Mouse (Mus musculus): ENCODE measurements around the gene Lag3. TPM values are rescaled to one million over a fixed set of nuclear protein-coding genes. Genes with fewer than 3 reads are reported as not detected.

The Lag3 gene
- polyA plus RNA-seq, 1 experiment: not detected

DNA sequence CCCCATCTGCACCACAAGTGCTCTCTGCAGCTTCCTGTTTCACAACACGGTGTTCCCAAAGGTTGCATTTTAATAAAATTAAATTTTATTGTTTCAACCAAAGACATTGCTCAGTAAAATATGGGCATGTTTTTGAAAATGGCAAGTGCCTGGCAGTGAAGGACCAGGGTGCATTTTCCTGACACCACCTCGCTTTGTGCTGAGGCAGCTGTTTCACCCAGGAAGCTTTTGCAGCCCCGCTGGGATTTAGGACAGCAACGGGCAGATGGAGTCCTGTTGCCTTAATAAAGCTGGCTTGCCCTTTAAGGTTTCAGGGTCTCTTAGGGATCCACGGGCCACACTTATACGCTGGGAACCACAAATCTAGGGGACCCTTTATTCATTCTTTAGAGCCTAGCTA, 20.5 kb downstream of the Lag3 start:
- Histone ChIP-seq H3K9me3 (ENCODE audit: control insufficient read depth, low read length) (no peaks in the 10 kb centered on the region), H3K4me1 (ENCODE audit: control insufficient read depth) (no peaks in the 10 kb centered on the region), H3K36me3 (ENCODE audit: control insufficient read depth) (no peaks in the 10 kb centered on the region), H3K27me3 (ENCODE audit: control insufficient read depth) (no peaks in the 10 kb centered on the region), H3K4me3 (replicated peaks) (no peak overlapping the region)
- TF ChIP-seq TAL1 (IDR thresholded peaks at IDR 0.05; ENCODE audit: low read length): no peak
- no peak for TF ChIP-seq GATA1 (IDR thresholded peaks at IDR 0.05; ENCODE audit: low read length)

DNA sequence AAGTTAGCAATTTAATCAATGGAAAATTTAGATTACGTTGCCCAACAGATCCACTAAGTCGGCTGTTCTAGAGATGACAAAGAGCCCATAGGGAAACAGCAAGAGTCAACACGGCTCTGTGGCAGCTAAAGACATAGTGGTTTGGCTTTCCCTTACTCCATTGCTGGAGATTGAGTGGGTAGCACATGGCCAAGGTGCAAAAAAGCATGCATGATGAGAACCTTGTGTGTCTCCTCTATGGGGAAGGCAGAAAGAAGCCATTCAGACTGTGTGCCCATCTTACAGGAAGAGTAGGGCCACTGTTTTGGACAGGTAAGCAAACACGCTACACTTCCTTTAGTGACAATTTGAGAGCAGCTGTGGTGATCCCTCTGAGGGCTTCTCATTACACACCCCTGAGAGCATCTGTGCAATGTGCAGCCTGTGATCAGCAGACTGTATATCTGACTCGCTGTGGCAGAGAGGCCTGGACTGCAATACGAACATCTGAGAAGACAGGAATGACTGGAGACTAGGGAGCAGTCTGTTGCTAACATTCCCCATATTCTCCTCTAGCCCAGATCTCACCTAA, 22.9 kb downstream of the Lag3 start:
- Histone ChIP-seq H3K9me3 (ENCODE audit: control insufficient read depth, low read length) (no peaks in the 10 kb centered on the region), H3K36me3 (ENCODE audit: control insufficient read depth) (no peaks in the 10 kb centered on the region), H3K4me3 (replicated peaks) (no peak overlapping the region), H3K27me3 (ENCODE audit: control insufficient read depth) (no peaks in the 10 kb centered on the region), H3K4me1 (ENCODE audit: control insufficient read depth) (no peaks in the 10 kb centered on the region)
- TF ChIP-seq GATA1 (IDR thresholded peaks at IDR 0.05; ENCODE audit: low read length) (no peak), TAL1 (IDR thresholded peaks at IDR 0.05; ENCODE audit: low read length) (no peak)

DNA sequence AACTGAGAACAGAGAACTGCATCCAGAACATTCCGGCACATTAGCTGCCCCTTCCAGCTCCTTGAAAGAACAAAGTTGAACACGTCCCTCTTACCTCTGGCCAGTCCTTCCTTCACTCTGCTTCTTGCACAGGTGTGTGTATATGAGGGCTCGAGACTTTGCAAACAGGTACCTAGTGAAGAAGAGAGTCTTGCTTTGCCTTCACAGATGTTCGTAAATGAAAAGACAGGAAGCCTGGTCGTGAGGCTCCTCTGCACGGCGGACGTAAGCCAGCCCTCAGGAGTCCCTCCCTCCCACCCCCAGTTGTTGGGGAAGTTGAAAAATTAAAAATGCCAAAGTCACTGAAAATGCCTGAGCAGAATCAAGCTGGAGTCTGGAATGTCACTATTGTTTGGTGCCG, 23.5 kb downstream of the Lag3 start, which contains the start of gene Cd4:
Cd4 (minus strand) TSS at position 236 of the 400 bp plus-strand sequence.
- H3K4me3 ChIP-seq (replicated peaks): no peak within 1 kb of the TSS
- H3K27me3 ChIP-seq (ENCODE audit: control insufficient read depth): no peaks in the 10 kb centered on the region
- TF ChIP-seq TAL1 (IDR thresholded peaks at IDR 0.05; ENCODE audit: low read length): no peak
- no peak for TF ChIP-seq GATA1 (IDR thresholded peaks at IDR 0.05; ENCODE audit: low read length)
- no peaks in the 10 kb centered on the region for H3K36me3 ChIP-seq (ENCODE audit: control insufficient read depth)
- no peaks in the 10 kb centered on the region for H3K4me1 ChIP-seq (ENCODE audit: control insufficient read depth)
- H3K9me3 ChIP-seq (ENCODE audit: control insufficient read depth, low read length): no peaks in the 10 kb centered on the region

DNA sequence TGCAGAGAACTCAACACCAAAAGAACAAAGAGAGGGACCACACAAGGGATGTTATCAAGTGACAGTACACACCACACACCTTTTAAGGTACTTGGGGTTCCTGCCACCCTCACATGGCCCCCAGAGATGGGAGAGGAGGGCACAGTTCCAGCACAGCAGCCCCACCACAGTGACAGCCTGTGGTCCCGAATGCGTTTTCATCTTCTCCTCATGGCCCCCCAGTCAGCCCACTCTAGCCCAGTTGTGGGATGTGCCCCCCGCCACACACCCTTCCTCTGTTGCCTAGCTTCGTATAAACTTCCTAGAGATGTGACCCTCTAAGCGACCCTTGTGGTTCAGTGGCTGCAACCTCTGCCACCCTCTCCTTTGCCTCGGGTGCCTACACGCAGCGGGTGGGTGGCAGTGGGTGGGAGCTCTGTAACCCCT, 25.5 kb downstream of the Lag3 start:
- Histone ChIP-seq H3K9me3 (ENCODE audit: control insufficient read depth, low read length) (no peaks in the 10 kb centered on the region), H3K36me3 (ENCODE audit: control insufficient read depth) (no peaks in the 10 kb centered on the region), H3K4me1 (ENCODE audit: control insufficient read depth) (no peaks in the 10 kb centered on the region), H3K27me3 (ENCODE audit: control insufficient read depth) (peaks cover 2% of the 10 kb centered on the region), H3K4me3 (replicated peaks) (no peak overlapping the region)
- TF ChIP-seq GATA1 (IDR thresholded peaks at IDR 0.05; ENCODE audit: low read length): no peak
- TF ChIP-seq TAL1 (IDR thresholded peaks at IDR 0.05; ENCODE audit: low read length): no peak

DNA sequence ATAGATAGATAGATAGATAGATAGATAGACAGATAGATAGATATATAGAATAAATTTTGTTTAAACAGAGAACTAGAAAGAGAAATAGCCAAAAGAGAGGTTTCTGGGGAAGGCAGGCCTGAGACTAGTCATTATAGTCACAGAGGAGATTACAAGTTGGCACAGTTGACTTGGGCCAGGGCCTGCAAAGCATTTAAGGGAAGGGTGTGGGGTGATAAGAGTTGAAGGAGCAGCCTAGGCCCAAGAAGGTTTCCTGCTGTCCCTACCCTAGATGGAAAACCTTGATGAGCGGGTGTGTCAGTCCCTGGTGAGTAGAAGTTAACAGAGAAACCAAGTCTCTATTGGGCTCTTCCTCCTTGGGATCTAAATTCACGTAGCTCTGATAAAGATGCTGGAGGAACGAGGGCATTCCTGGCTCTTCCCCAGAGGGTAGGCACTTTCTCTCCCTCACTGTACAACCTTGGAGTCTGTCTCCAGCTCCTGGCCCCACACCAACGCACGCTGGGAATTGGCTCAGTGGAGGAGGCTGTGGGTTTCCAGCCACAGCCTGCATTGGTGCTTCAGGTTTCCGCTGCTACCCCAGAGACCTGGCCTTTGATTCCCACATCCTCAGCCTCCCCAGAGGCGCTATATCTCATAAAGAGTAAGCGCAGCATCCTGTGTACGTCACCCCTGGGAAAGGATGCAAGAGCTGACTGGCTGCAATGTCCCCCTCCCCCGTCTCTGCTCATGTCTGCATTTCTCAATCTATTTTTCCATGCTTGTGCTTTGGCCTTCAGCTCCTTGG, 26.6 kb downstream of the Lag3 start:
- Histone ChIP-seq H3K36me3 (ENCODE audit: control insufficient read depth) (no peaks in the 10 kb centered on the region), H3K4me1 (ENCODE audit: control insufficient read depth) (no peaks in the 10 kb centered on the region), H3K9me3 (ENCODE audit: control insufficient read depth, low read length) (no peaks in the 10 kb centered on the region), H3K27me3 (ENCODE audit: control insufficient read depth) (peaks cover 2% of the 10 kb centered on the region), H3K4me3 (replicated peaks) (no peak overlapping the region)
- TF ChIP-seq TAL1 (IDR thresholded peaks at IDR 0.05; ENCODE audit: low read length) (no peak), GATA1 (IDR thresholded peaks at IDR 0.05; ENCODE audit: low read length) (no peak)

DNA sequence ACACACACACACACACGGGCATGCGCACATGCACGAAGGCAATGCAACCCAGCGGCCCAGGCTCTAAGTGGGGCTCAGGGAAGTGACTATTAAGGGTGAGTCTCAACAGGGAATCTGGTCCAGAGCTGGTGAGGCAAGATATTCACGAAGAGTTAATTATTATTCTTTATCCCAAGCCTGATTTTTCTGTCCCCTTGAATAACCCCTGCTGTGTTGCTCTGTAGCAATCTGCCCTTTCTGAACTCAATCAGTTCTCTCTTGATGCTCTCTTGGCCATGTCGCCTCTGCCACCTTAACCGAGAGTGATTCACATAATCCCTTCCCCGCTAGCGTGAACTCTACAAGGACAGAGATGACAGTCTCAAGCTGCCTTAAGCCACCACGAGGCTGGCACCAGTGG, 28.2 kb downstream of the Lag3 start:
- Histone ChIP-seq H3K27me3 (ENCODE audit: control insufficient read depth) (peaks cover 2% of the 10 kb centered on the region), H3K4me3 (replicated peaks) (no peak overlapping the region), H3K9me3 (ENCODE audit: control insufficient read depth, low read length) (no peaks in the 10 kb centered on the region), H3K36me3 (ENCODE audit: control insufficient read depth) (no peaks in the 10 kb centered on the region), H3K4me1 (ENCODE audit: control insufficient read depth) (no peaks in the 10 kb centered on the region)
- TF ChIP-seq GATA1 (IDR thresholded peaks at IDR 0.05; ENCODE audit: low read length) (no peak), TAL1 (IDR thresholded peaks at IDR 0.05; ENCODE audit: low read length) (no peak)

DNA sequence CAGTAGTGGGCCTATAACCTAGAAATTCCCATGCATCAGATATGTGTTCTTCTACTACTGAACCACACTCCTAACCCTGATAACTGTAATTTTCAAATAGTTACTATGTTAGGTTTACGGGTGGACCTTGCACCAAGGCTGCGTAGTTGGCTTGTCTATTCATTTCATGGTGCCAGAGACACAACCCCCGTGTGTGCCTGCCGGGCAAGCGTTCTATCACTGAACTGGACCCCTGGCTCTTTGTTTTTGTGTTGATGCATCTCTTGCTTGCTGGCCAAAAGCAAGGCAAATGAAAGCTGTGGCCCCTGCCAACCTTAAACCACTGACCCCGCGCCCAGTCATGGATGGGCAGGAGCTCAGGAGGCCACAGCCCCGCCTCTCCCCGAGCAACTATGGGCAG, 29.7 kb downstream of the Lag3 start:
- H3K36me3 ChIP-seq (ENCODE audit: control insufficient read depth): no peaks in the 10 kb centered on the region
- TF ChIP-seq GATA1 (IDR thresholded peaks at IDR 0.05; ENCODE audit: low read length) (no peak), TAL1 (IDR thresholded peaks at IDR 0.05; ENCODE audit: low read length) (no peak)
- no peaks in the 10 kb centered on the region for H3K4me1 ChIP-seq (ENCODE audit: control insufficient read depth)
- H3K4me3 ChIP-seq (replicated peaks): no peak overlapping the region
- H3K9me3 ChIP-seq (ENCODE audit: control insufficient read depth, low read length): no peaks in the 10 kb centered on the region
- peaks cover 2% of the 10 kb centered on the region for H3K27me3 ChIP-seq (ENCODE audit: control insufficient read depth)

DNA sequence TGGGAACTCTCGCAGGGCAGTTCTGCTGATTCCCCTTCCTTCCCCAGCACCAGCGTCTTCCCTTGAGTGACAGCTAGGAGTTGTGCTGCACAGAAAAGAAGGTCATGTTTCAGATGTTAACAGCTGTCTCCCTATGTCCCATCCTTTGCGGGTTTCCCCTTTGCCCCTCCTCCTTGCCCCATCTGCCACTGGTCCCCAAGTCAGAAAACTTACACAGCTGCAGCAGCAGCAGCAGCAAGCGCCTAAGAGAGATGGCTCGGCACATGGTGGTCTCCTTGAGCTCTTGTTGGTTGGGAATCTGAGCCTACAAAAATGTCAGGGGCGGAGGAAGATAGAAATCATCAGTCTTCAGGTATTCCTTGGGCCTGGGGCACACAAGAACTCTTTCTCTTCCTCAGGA, 32.1 kb downstream of the Lag3 start:
- no peak for TF ChIP-seq GATA1 (IDR thresholded peaks at IDR 0.05; ENCODE audit: low read length)
- no peak for TF ChIP-seq TAL1 (IDR thresholded peaks at IDR 0.05; ENCODE audit: low read length)
- Histone ChIP-seq H3K4me3 (replicated peaks) (no peak overlapping the region), H3K27me3 (ENCODE audit: control insufficient read depth) (peaks cover 2% of the 10 kb centered on the region), H3K36me3 (ENCODE audit: control insufficient read depth) (no peaks in the 10 kb centered on the region), H3K9me3 (ENCODE audit: control insufficient read depth, low read length) (no peaks in the 10 kb centered on the region), H3K4me1 (ENCODE audit: control insufficient read depth) (no peaks in the 10 kb centered on the region)

DNA sequence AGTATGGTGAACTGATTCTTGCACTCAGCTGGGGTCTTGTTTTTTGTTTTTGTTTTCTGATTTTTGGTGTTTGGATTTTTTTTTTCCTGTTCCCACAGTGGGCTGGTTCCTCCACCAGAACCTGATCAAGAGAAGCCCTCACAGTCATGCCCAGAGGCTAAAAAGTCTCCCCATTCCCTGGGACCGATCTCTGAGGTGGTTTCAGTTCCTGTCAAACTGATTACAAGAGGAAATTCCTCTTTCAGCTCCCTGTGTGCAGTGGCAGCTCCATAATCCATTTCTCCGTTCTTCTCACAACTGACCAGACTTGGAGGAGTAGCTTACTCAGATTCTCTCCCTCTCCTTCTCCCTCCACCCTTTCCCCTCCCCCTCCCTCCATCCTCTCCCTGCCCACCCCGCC, 37.2 kb downstream of the Lag3 start:
- no peaks in the 10 kb centered on the region for H3K36me3 ChIP-seq (ENCODE audit: control insufficient read depth)

More for the DNA sequence above, 37.2 kb downstream of the Lag3 start:
- Histone ChIP-seq H3K4me1 (ENCODE audit: control insufficient read depth) (no peaks in the 10 kb centered on the region), H3K4me3 (replicated peaks) (no peak overlapping the region), H3K27me3 (ENCODE audit: control insufficient read depth) (no peaks in the 10 kb centered on the region), H3K9me3 (ENCODE audit: control insufficient read depth, low read length) (no peaks in the 10 kb centered on the region)
- TF ChIP-seq GATA1 (IDR thresholded peaks at IDR 0.05; ENCODE audit: low read length) (no peak), TAL1 (IDR thresholded peaks at IDR 0.05; ENCODE audit: low read length) (no peak)

Data from erythroblast, embryonic 14.5 days (primary cell).